Mouse (Mus musculus) testis, postnatal 10 days (tissue): ENCODE results near the gene Islr2.

ENCODE experiments used
- DNase-seq: peaks from one replicate; pipeline ENCODE4 v3.0.0; 2021; ENCODE audit warnings: low spot score

Gene Islr2

DNA sequence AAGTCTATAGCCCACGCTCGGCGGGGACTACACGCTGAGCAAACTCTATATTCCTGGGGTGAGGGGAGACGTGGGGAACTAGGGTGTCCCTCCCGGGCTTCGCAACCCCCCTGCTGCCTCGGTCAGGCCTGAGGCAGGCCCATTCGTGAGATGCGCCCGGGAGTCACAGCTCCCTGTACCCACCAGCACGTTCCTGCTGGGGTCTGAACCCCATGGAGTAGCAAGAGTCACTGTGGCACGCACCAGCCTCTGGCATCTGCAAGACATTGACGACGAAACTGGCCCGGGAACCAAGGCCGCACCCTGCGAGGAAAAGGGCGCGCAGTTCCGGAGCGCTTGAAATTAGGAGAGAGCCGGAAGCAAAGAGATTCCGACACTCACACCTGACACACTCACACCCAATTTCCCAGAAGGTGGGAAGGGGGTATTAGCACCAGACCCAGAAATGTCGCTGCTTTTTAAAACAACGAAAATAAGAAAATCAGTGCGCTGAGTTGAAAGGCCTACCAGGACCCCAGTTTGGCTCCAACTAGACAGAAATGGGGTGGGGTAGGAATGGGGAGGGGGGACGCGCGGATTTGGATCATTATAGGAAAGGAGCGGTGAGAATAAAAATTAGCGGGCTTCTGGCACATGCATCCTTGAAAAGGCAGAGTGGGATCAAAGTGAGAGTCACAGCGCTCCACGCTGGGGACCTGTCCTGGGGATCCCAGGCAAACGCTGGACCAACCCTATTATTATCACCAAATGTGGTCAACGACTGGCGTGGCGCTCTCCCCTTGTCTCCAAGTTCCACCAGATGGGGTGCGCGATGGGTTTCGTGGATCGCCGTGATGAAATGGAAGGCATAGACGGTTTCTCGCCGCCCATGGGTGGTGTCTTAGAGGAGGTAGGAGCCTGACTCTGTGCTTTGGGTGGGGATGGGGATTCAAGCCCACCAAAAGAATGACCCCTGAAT is 7.2 kb downstream of the Islr2 start:
- peak; percentile 46 for DNase-seq

DNA sequence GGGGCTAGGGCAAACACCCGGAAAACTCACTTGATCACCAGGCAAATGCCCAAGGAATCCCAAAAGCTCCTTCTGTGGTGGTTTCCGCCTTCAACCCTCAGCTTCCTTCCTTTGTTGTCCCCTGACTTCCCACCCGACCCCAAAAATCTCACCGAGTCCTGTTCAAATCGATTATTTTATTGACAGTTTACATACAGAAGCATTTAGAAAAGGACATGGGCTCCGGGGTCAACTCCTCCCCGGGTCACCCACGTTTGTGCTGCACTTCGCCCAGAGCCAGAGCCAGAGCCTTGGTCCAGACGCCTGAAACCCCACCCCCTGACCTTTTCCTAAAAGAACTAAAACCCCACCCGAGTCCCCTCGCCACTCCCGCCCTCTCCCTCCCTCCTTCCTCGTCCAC is 8.0 kb downstream of the Islr2 start:
- no peak for DNase-seq

DNA sequence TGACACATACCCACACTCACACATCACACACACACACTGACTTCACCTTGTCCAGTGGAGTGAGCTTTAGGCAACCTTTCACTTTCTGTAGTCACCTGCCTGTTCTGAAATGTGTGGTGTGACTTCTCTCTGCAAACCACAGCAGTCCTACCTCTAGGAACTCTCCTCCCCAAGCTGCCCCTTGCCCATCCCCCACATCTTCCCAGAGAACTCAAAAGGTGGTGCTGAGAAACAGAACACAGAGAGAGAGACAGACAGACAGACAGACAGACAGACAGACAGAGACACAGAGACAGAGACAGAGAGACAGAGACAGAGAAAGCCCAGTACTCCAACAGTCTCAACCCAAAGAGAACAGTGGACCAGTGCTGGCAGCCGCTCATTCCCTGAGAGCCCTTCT is 8.4 kb downstream of the Islr2 start:
- peak; percentile 48 for DNase-seq

DNA sequence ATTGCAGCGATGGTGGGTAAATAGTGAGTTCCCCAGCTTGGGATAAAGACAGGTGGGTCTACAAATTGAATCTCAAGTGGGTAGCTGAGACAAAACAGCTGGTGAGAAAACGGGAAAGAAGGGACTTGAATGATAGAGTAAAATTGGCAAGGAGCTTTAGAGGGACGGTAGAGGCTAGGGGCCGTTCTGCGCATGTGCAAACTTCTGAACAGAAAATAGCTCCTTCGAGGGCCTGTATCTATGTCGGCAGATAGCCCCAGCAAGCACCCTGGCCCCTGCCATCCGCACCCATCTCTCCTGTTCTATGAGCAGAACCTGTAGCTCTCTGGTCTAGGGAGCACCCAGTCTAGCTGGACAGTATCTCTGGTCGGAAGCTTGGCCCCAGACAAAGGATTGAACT is 9.9 kb downstream of the Islr2 start:
- peak; percentile 42 for DNase-seq

DNA sequence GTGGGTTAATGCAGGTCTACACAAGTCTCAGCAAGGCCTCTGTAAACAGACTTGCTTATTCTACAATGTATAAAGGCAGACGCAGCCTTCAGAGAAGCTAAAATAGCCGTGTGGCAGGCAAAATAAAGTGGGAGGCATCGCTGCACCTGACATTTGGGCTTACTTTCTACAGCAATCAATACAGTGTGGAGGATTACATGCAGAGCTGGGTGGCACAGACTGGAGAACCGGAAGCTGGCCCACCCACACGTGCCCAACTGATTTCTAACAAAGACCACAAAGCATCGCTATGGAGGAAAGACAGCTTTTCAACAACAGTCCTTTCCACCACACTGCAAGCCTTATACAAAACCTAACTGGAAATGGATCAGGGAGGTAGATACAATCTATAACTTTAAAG is 19.7 kb downstream of the Islr2 start:
- no peak for DNase-seq

DNA sequence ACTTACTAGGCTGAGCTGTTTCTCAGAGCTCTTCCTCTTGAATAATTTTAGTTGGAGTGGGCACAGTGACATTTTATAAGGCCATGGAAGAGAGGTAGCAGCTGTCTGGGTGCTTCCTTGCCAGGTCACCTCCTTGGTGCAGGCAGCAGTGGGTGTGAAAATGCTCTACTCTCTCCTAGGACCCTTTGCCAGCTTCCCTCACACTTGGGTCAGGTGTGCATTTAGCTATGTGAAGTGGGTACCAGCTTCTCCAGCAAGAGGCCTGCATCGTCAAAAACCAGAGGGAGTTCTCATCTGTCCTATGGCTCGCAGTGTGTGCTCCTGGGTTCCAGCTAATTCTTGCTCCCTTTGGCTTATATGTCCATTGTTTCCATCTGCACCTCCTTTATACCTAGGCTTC is 24.7 kb downstream of the Islr2 start:
- no peak for DNase-seq

DNA sequence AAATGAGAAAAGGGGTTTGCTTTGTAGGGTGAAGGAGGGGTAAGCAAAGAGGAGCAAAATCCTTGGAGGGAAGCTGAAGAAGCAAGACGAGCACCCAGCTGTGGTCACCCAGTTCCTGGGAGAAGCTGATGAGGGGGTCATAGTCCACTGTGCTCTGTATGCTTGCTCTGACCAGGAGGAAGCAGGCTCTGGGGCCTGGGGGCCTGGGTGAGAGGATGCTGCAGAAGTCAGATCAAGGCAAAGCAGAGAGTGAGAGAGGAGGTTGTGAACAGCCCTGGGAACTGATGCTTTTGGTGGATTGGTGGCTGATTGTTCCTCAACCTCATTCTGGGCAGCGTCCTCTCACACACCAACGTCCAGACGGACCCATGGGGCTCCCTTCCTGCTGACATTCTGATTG is 27.0 kb downstream of the Islr2 start:
- no peak for DNase-seq

DNA sequence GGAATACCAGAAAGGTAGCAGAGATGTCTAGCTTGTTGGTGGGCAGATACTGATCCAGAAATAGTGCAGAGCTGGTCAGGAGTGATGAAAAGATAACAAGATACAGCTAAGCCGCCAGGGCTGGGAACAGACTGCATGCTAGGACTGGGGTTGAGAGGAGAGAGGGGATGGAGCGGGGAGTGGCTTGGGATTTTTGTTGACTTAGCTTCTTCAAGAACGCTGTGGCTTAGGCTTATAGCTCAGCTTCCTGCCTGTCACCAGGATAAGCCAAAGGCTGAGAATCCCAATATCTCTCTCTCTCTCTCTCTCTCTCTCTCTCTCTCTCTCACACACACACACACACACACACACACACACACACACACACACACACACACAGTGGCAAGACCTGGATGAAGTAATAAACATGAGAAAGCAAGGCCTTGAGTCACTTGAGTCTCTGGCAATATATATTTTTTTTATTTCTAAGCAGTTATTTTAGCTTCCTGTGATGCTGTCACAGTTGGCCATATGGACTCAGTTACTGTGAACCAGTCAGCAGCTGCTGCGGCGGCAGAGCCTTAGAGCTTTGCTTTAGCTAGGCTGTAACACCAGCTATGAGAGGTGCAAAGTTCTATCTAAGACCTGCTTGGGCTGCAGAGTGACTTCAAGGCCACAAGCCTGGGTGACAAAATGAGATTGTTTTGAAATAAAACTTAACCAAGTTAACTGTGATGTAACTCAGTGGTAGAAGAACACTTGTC is 28.2 kb downstream of the Islr2 start:
- DNase-seq = no peak

DNA sequence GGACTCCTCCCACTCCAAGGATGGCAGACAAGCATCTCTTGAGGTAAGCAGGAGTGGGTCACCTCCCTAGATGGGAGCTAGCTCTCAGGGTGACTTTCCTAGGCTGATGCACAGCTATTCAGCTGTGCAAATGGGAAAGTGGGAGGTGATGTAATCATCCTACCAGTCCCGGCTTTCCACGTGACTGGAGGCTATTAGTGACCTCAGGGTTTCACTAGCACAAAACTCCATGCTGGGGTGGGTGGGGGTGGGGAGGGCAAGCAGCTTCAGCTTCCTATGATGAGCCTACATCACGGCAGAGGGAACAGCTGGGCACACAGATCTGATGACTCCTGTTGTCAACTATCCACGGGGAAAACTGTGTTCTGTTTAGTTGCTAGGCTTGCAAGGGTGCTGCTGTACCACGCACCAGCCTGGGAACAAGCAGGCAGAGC is 29.3 kb downstream of the Islr2 start:
- DNase-seq = no peak

DNA sequence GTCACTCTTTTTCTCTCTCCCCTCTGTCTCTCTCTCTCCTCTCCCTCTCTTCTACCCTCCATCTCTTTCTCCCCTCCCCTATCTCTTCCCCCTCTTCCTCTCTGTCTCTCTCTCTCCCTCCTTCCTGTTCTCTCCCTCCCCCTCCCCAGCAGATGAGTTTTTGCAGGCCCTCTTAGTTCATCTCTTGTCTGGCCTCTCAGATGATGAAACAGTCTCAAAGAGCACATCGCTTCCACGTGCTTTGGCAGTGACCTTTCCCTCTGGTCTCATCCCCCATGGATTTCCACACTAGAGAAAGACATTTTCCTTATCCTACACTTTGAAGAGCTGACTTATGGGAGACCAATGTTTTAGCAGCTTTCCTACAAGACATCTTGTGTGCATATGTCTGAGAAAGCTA is 31.3 kb downstream of the Islr2 start:
- no peak for DNase-seq

DNA sequence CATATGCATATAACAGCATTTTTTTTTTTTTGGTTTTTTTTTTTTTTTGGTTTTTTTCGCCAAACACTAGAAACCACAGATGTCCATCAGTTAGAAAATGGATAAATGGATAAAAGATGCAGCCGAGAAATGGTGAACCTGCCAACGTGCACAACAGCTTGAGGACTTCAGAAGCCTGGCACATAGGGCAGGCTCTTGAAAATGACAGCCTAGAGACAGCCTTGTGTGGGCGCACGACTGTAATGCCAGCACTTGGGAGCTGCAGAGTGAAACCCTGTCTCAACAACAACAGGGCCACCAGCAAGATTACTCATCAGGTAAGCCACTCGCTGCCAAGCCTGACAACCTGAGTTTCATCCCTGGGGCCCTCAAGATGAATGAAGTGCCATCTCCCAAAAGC is 34.7 kb downstream of the Islr2 start:
- DNase-seq = no peak

DNA sequence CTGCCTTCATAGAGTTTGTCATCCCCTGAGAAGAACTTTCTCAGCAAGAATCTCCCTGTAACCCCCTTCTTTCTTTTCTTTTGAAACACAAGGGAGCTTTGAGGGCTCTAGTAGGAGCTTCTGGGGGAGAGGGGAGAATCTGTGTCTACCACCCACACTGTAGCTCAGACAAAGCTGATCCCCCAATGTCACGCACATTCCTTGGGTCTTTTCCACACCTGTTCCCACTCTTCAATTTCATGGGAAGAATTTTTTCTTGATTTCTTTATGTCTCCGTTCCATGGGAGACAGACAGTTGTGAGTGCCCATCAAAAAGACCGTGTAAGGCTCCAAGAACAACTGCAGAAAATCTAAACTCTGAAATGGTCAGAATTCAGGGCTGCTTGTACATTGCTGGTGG is 35.2 kb downstream of the Islr2 start:
- no peak for DNase-seq

DNA sequence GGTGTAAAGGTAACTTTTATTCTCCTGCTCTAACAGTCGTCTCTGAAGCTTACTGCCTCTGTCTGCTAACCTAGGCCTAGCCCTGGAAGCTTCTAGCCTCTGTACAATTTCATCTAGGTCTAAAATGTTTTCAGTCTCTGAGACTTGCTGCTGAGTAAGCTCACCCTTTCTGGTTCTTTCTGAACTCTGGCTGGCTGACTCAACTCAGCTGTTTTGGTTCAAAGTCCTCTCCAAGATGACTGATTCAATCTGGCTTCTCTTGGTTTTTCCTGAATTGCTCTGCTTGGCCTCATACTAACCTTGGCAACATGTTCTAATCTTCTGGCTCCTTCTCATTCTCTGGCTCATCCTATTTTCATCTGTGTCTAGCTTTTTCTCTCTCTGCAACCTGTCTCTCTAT is 38.3 kb downstream of the Islr2 start:
- DNase-seq = no peak

DNA sequence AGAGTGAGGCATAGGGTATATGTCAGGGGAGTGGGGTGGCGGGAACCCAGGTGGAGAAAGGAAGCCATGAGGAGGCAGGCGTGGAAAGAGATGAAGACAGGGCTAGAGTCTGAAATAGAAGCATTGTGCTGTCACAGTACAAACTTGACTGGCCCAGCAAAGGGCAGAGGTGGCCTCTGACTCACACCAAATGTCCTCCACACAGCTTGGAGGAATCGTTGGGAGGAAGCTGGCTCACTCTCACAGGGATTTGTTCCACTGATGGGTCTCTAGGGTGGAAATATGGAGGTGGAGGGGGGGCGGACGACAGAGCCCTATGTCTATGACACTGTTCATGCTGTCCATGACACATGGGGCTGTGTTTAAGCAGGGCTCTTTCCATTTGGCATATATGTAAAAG is 41.0 kb downstream of the Islr2 start:
- no peak for DNase-seq

DNA sequence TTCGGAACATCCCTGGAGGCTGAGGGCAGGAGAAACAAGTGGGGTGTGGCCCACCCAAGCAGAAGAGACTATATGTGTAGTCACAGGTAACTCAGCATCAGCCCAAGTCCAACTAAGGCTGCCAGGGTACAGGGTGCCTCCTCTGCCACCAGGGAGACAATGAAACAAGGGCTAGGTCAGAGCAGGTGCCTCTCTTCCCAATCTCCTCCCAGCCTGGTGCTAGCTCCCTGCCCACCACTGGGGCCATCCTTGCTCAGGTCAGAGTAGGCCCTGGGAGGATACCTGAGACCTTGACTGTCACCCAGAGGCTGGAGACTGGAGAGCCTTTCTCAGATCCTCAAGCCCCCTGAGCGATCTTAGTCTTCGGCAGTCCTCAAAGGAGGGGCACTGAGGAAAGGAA is 41.9 kb downstream of the Islr2 start:
- DNase-seq = no peak

DNA sequence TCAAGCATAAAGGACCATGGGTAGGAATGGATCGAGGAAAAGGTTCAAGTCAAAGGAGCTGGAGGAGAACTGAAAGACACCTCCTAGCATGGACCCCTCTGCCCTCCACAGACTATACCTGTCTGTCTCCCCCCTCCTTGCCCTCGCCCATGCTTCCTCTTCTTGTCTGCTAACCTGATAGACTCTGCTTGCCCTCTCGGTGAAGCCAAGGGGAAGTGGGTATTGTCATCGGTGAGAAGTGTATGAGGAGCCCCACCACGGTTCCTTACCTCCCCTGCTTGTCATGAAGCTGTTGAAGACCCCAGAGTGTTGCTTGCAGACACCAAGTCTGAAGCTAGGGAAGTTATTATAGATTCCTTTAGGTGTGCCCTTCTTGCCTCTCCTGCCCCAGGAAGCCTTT is 43.8 kb downstream of the Islr2 start:
- DNase-seq = no peak

DNA sequence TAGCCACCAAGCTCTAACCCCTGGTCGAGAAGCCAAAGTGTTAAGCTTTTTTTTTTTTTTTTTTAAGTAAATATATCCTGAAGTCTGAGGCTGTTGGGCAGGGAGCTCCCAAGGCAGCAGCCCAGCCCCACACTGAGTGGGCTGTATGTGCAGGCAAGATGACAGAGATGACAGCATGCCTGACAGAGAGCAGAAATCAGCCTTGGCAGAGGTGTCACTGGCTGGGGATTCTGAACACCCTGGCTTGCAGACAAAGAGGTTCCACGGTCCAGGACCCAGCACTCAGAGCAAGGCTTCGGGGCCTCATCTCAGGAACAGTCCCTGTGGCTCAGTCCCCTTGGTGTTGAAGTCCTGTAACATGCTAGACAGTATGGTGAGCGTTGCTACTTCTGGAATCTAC is 44.3 kb downstream of the Islr2 start:
- DNase-seq = no peak

DNA sequence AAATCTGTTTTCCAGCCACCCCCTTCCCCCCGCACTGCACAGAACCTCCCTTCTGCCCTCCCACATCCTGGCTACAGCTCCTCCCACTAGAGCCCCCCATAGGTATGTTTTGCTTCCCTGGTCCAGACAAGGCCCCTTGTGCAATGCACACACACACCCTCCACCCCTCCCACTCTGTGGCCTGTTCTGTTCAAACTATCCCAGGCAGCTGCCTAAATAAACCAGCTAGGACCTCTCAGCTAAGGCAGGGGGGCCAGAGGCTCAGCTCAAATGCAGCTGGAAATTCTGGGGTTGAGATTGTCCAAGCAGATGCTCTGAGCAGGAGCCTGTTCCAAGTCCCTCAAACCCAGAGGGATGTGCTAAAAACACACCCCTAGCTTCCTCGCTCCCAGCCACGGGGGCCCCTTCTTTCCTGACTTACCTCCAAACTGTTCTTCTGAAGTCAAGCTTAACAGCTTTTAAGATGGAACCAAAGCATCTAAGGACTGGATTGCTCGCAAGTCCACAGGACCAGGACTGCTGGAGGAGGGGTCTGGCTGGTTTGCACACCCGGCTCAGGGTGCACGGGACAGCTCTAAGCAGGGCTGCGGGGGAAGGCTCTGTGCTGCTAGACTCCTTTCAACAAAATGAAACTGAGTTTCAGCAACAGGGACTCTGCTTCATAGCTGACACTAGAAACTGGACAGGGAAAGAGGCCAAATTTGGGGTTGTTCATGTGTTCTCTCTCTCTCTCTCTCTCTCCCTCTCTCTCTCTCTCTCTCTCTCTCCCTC is 45.4 kb downstream of the Islr2 start:
- DNase-seq = peak; percentile 67

DNA sequence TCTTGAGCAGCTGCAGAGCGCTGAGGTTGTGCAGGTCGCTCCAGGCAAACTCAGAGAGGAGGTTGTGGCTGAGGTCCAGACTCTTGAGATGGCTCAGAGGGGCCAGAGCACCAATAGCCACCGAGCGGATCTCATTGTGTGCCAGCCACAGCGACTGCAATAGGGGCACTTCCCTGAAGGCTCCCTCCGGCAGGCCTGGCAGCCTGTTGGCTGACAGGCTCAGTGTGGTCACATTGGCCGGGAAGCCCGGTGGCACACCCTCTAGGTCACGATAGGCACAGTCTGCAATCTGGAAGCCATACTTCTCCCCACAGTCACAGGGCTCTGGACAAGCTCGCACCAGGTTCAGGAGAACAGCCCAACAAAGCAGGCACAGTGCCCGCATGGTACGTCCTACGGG is 46.3 kb downstream of the Islr2 start:
- no peak for DNase-seq

DNA sequence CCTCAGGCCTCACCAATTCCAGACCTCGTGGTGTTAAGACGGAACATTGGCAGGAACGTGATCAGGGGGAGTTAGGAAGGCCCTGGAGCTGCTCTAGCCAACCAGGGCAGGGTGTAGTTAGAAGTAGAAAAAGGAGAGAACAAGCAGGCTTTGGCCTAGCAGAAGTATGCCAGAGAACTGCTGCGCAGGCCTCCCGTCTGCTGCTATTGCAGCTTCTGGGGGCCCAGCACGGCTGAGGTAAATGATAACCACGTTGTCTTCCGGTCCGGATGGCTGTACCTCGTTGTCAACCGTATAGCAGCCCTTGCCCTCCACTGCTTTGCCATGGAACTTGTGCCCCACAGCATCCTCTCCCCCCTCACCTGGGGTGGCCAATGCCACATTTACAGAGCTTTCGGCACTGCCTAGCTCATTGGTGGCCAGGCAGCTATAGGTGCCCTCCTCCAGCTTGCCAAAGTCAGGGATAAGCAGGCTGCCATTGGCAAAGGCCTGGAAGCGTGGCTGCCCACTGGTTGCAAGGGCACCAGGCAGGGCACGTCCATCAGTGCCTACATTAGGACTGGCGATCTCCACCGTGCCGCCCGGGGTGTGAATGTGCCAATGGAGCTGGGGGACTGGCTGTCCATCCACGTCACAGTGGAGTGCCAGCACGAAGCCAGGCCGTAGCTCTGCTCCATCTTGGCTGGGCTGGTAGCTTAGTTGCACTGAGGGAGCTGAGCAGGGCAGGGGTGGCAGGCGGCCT is 47.1 kb downstream of the Islr2 start:
- no peak for DNase-seq

DNA sequence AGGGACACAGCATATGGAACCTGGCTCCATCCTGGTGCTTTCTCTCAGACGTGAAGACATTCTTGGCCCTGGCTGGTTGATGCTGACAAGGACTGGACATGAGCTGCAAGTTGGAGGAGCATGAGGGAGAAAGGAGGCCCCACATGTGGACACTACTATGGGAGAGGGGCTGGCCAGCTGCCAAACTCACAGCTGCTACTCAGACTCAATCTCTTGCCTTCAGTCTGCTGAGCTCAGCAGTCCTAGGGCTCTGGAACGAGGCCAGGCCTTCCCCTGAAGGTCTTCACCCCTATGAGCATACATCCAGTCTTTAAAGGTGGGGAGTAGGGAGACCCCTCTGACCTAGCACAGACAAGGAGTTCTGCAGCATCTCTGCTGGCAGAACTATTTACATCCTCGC is 48.8 kb downstream of the Islr2 start:
- peak; percentile 89 for DNase-seq

DNA sequence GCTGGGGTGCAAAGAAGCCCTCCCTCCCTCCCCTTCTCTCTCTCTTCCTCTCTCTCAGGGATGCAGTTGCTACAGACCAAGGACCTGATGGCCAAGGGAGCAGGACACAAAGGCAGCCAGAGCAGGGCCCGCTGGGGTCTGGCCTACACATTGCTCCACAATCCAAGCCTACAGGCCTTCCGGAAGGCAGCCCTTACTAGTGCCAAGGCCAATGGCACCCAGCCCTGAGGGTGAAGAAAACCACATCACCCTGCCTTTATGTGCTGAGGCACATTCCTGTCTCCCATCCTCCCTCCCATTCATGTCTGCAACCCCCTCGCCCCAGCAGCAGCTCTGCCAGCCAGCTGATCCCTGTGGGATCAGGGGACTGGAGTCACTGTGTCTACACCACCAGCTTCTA is 51.0 kb downstream of the Islr2 start:
- DNase-seq = peak; percentile 47
